Mouse (Mus musculus): Measurements from ENCODE around the gene Ifitm10. TPM values are rescaled to one million over a fixed set of nuclear protein-coding genes. Genes with fewer than 3 reads are reported as not detected.

Gene Ifitm10
- total RNA-seq, 2 experiments from 2014 or later: 31.4 to 36.1 TPM

- Histone ChIP-seq H3K27ac (no peak overlapping the region), H3K4me3 (no peak overlapping the region)
- no peak for DNase-seq (ENCODE audit: extremely low spot score in 1 of 2, low spot score in 2 of 2)
- no peak for TF ChIP-seq CTCF (IDR thresholded peaks at IDR 0.05)
- intact Hi-C loops (cut with DNase I): no loop called here
These were observed 15.2 kb upstream of the Ifitm10 start for GRCm38 (mm10) chr7:142388740-142389139.

- TF ChIP-seq CTCF (IDR thresholded peaks at IDR 0.05): no peak
- intact Hi-C loops (cut with DNase I): no loop called here
- H3K27ac ChIP-seq: peak overlapping the region; percentile 88
- no peak for DNase-seq (ENCODE audit: extremely low spot score in 1 of 2, low spot score in 2 of 2)
- H3K4me3 ChIP-seq: peak overlapping the region; percentile 100
These were observed 14.6 kb upstream of the Ifitm10 start for GRCm38 (mm10) chr7:142388198-142388597.

GRCm38 (mm10) chr7:142387419-142388148 is 14.0 kb upstream of the Ifitm10 start, which contains the start of gene Ctsd:
Gene Ctsd, minus strand, starts transcription at chr7:142388038.
- H3K4me3 ChIP-seq: peak within 1 kb of the TSS; percentile 100
- intact Hi-C loops (cut with DNase I): loop anchor here (2.0 kb wide), 1 partner anchor 15 kb away; the partner anchor contains the start of gene Ifitm10
- peak; percentile 96 to 97 for DNase-seq (ENCODE audit: extremely low spot score in 1 of 2, low spot score in 2 of 2)
- peak within 1 kb of the TSS; percentile 88 for H3K27ac ChIP-seq
- TF ChIP-seq CTCF (IDR thresholded peaks at IDR 0.05): no peak

- DNase-seq (ENCODE audit: extremely low spot score in 1 of 2, low spot score in 2 of 2): no peak
- TF ChIP-seq CTCF (IDR thresholded peaks at IDR 0.05): no peak
- Histone ChIP-seq H3K4me3 (peak overlapping the region; percentile 100), H3K27ac (peak overlapping the region; percentile 65)
- intact Hi-C loops (cut with DNase I): loop anchor here (2.0 kb wide), 1 partner anchor 14 kb away; the partner anchor contains the start of gene Ifitm10
These were observed 13.2 kb upstream of the Ifitm10 start for GRCm38 (mm10) chr7:142386621-142387201.

- TF ChIP-seq CTCF (IDR thresholded peaks at IDR 0.05): no peak
- no peak for DNase-seq (ENCODE audit: extremely low spot score in 1 of 2, low spot score in 2 of 2)
- Histone ChIP-seq H3K4me3 (peak overlapping the region; percentile 100), H3K27ac (0 out of 2 replicates have a peak overlapping the region, but pooled peaks have one; percentile 8)
- intact Hi-C loops (cut with DNase I): loop anchor here (2.0 kb wide), 1 partner anchor 13 kb away; the partner anchor contains the start of gene Ifitm10
These were observed 12.3 kb upstream of the Ifitm10 start for GRCm38 (mm10) chr7:142385742-142386403.

- Histone ChIP-seq H3K4me3 (no peak overlapping the region), H3K27ac (no peak overlapping the region)
- intact Hi-C loops (cut with DNase I): no loop called here
- no peak for TF ChIP-seq CTCF (IDR thresholded peaks at IDR 0.05)
- no peak for DNase-seq (ENCODE audit: extremely low spot score in 1 of 2, low spot score in 2 of 2)
These were observed 10.8 kb upstream of the Ifitm10 start for GRCm38 (mm10) chr7:142384306-142384705.

GRCm38 (mm10) chr7:142382567-142382966 is 9.0 kb upstream of the Ifitm10 start, which contains the start of gene Gm49369:
Gene Gm49369, minus strand, starts transcription at chr7:142382667.
- intact Hi-C loops (cut with DNase I): no loop called here
- Histone ChIP-seq H3K4me3 (no peak within 1 kb of the TSS), H3K27ac (no peak within 1 kb of the TSS)
- DNase-seq (ENCODE audit: extremely low spot score in 1 of 2, low spot score in 2 of 2): no peak
- no peak for TF ChIP-seq CTCF (IDR thresholded peaks at IDR 0.05)

GRCm38 (mm10) chr7:142381175-142381574 is 7.6 kb upstream of the Ifitm10 start:
- intact Hi-C loops (cut with DNase I): no loop called here
- H3K27ac ChIP-seq: no peak overlapping the region
- H3K4me3 ChIP-seq: no peak overlapping the region
- no peak for TF ChIP-seq CTCF (IDR thresholded peaks at IDR 0.05)
- no peak for DNase-seq (ENCODE audit: extremely low spot score in 1 of 2, low spot score in 2 of 2)

- intact Hi-C loops (cut with DNase I): no loop called here
- no peak for TF ChIP-seq CTCF (IDR thresholded peaks at IDR 0.05)
- no peak overlapping the region for H3K4me3 ChIP-seq
- H3K27ac ChIP-seq: no peak overlapping the region
- DNase-seq (ENCODE audit: extremely low spot score in 1 of 2, low spot score in 2 of 2): no peak
These were observed 5.6 kb upstream of the Ifitm10 start for GRCm38 (mm10) chr7:142379186-142379585.

- no peak for DNase-seq (ENCODE audit: extremely low spot score in 1 of 2, low spot score in 2 of 2)
- no peak for TF ChIP-seq CTCF (IDR thresholded peaks at IDR 0.05)
- intact Hi-C loops (cut with DNase I): no loop called here
- Histone ChIP-seq H3K27ac (no peak overlapping the region), H3K4me3 (no peak overlapping the region)
These were observed 3.8 kb upstream of the Ifitm10 start for GRCm38 (mm10) chr7:142377233-142377925.

GRCm38 (mm10) chr7:142376096-142376495 is 2.5 kb upstream of the Ifitm10 start:
- H3K27ac ChIP-seq: 0 out of 2 replicates have a peak overlapping the region, but pooled peaks have one; percentile 11

More at GRCm38 (mm10) chr7:142376096-142376495, 2.5 kb upstream of the Ifitm10 start:
- TF ChIP-seq CTCF (IDR thresholded peaks at IDR 0.05): no peak
- no peak for DNase-seq (ENCODE audit: extremely low spot score in 1 of 2, low spot score in 2 of 2)
- intact Hi-C loops (cut with DNase I): no loop called here
- no peak overlapping the region for H3K4me3 ChIP-seq
